Mouse (Mus musculus): ENCODE measurements around the gene Rnf167. TPM values are rescaled to one million over a fixed set of nuclear protein-coding genes. Genes with fewer than 3 reads are reported as not detected.
A peak's percentile ranks its signal among the peaks of the same experiment; 100 is the strongest.

Rnf167 gene
- polyA plus RNA-seq, 1 experiment from 2014 or later: 122 TPM

DNA sequence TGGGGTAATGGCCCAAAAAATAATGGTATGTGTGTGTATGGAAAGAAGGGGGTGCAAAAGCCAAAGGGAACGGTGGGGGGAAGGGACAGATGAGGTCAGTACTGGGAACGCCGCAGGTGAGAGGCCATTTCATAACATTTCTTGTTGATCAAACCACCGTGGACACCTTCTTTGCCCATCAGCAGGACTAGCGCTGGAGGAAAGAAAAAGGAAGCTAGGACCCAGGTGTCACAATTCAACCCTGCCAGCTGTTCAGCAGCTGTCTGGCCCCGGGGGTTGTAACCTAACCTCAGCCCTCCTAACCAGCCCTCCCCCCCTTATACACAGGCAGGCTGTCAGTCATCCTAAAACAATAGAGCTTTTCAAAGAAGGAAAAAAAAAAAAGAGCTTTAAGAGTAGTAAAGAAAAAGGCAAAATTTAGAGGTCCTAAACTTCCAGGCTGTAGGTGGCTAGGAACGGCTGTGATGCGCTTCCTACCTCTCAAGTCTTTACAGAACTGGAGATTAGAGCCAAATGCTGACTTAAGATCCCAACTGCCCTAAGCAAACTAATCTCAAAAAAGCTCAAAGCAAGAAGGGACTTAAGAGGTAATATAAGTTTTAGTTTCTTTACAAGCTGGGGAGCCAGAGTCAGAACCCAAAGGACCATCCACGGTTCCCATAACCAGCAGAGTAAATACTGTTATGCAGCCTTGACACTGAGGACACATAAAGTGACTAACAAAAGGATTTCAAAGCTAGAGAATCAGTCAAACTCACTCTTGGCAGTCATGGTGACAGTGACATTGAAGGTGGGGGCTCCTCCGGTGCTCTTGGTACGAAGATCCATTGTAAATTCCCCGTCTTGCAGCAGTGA lies 5.2 kb downstream of the Rnf167 start:
- peak overlapping the region; percentile 99 for H3K9ac ChIP-seq
- no peaks in the 10 kb centered on the region for H3K27me3 ChIP-seq
- H3K9me3 ChIP-seq (replicated peaks): no peaks in the 10 kb centered on the region
- peaks cover 51% of the 10 kb centered on the region for H3K36me3 ChIP-seq
- 47% methylated on average over 12 of the region's 12 CpGs for WGBS
- peak overlapping the region; percentile 100 for H3K4me3 ChIP-seq (replicated peaks)
- H3K4me1 ChIP-seq: peaks cover 73% of the 10 kb centered on the region
- peak overlapping the region; percentile 99 for H3K27ac ChIP-seq
- ATAC-seq (replicated peaks; ENCODE audit: low FRiP score): no peak
- peak overlapping the region; percentile 95 for H3K4me2 ChIP-seq

- no peaks in the 10 kb centered on the region for H3K27me3 ChIP-seq
- H3K4me3 ChIP-seq (replicated peaks): peak overlapping the region; percentile 100
- peaks cover 51% of the 10 kb centered on the region for H3K36me3 ChIP-seq
- H3K9ac ChIP-seq: peak overlapping the region; percentile 99
- peak overlapping the region; percentile 95 for H3K4me2 ChIP-seq
- no peaks in the 10 kb centered on the region for H3K9me3 ChIP-seq (replicated peaks)
- peak overlapping the region; percentile 99 for H3K27ac ChIP-seq
- no peak for ATAC-seq (replicated peaks; ENCODE audit: low FRiP score)
- WGBS: 33% methylated on average over 6 of the region's 6 CpGs
- H3K4me1 ChIP-seq: peaks cover 76% of the 10 kb centered on the region
Measured at GRCm38 (mm10) chr11:70652884-70653344, 5.9 kb downstream of the Rnf167 start.

DNA sequence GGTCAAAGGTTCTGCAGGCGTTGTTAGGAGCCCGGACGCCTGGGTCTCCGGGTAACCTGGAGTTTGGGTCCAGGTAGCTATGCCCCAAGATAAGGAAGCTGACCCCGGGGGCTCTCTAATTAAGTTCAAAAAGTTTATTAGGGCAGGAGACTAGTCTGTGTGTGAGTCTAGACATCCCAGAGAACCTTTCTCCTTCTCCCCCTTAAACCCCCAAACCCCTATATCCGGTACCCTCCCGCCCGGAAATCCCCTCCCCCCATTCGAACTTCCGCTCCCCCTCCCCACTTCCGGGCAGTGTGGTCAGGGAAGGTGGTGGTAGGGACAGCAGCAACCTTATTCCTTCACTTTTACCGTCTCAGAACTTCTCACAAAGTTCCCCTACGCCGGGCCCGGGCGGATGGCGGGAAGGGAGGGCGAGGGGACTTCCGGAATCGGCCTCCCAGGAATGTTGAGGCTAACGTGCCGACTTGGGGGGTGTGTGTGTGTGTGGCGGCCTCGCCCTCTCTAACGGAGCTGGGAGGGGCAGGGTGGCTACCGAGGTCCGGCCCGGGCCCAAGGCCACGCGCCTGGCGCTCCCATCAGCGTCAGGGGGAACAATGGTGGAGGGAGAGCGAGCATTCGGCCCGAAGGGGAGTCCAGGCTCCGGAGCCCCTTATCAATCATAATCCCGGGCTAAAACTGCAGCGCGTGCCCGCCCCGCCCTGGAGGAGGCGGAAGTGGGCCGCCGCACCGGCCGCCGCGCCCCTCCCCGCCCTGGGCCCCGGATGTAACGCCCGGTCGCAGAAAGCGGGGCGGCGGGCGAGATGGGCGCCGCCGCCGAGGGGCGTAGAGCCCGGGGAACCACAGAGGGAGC lies 6.5 kb downstream of the Rnf167 start:
- ATAC-seq (replicated peaks; ENCODE audit: low FRiP score): peak; percentile 54
- Histone ChIP-seq H3K9ac (peak overlapping the region; percentile 99), H3K36me3 (peaks cover 46% of the 10 kb centered on the region), H3K4me3 (replicated peaks) (peak overlapping the region; percentile 100), H3K27ac (peak overlapping the region; percentile 99), H3K4me1 (peaks cover 76% of the 10 kb centered on the region), H3K27me3 (no peaks in the 10 kb centered on the region), H3K4me2 (peak overlapping the region; percentile 95), H3K9me3 (replicated peaks) (no peaks in the 10 kb centered on the region)
- WGBS: under 1% methylated on average over 63 of the region's 63 CpGs

GRCm38 (mm10) chr11:70654198-70654922 lies 7.3 kb downstream of the Rnf167 start, which contains the start of gene Pfn1:
Gene Pfn1 (minus strand): TSS chr11:70654644.
- H3K36me3 ChIP-seq: peaks cover 41% of the 10 kb centered on the region
- peak within 1 kb of the TSS; percentile 99 for H3K27ac ChIP-seq
- peak within 1 kb of the TSS; percentile 100 for H3K4me3 ChIP-seq (replicated peaks)
- peak within 1 kb of the TSS; percentile 95 for H3K4me2 ChIP-seq
- ATAC-seq (replicated peaks; ENCODE audit: low FRiP score): peak; percentile 36
- H3K4me1 ChIP-seq: peaks cover 72% of the 10 kb centered on the region
- H3K9me3 ChIP-seq (replicated peaks): no peaks in the 10 kb centered on the region
- H3K9ac ChIP-seq: peak within 1 kb of the TSS; percentile 99
- under 1% methylated on average over 61 of the region's 61 CpGs for WGBS
- H3K27me3 ChIP-seq: no peaks in the 10 kb centered on the region

- ATAC-seq (replicated peaks; ENCODE audit: low FRiP score): peak; percentile 54; the same call in 1 of the 2 replicates
- peak overlapping the region; percentile 99 for H3K9ac ChIP-seq
- H3K4me3 ChIP-seq (replicated peaks): peak overlapping the region; percentile 100
- H3K27me3 ChIP-seq: no peaks in the 10 kb centered on the region
- no peaks in the 10 kb centered on the region for H3K9me3 ChIP-seq (replicated peaks)
- H3K36me3 ChIP-seq: peaks cover 37% of the 10 kb centered on the region
- peaks cover 66% of the 10 kb centered on the region for H3K4me1 ChIP-seq
- peak overlapping the region; percentile 99 for H3K27ac ChIP-seq
- WGBS: under 1% methylated on average over 48 of the region's 48 CpGs
- peak overlapping the region; percentile 95 for H3K4me2 ChIP-seq
Measured at GRCm38 (mm10) chr11:70654923-70655570, 8.0 kb downstream of the Rnf167 start.

DNA sequence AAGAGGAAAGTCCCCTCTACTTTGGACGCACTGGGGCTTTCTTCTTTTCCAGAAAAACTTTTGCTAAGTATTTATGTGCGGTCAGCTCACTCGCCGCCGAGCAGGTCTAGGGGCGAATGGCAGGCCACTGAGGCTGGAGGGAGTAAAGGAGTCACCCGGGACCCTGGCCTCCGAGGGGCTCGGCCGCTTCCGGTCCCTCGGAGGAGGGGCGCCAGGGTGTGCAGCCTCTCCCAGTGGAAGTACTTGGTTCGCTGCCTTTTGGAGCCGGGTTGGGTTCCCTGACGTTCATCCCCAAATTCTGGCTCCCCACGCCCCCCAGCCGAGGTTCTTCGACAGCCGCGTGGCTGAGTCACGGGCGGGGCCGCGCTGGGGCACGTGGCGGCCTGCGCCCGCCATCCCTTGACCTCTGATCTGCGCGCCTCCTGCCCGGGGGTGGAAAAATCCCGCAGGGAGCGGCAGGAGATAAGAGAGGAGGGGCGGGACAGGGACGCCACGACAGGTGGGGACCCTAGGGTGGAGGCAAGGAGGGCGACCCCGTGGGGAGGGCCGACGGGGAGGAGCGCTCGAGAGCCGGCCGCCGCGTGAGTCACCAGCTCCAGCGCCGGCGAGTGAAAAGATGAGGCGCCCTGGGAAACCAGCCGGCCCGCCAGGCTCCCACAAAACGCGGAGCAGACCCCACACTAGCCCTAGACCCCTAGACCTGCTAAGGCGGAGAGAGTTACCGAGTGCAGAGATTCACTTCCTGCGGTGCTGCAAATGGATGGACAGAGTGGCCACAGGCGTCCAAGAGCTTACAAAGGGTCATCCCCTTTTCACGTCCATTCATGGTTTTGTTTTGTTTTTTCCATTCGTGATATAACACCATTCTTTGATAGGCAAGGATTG lies 8.8 kb downstream of the Rnf167 start:
- peak; percentile 30 for ATAC-seq (replicated peaks; ENCODE audit: low FRiP score)
- Histone ChIP-seq H3K4me2 (peak overlapping the region; percentile 95), H3K4me1 (peaks cover 59% of the 10 kb centered on the region), H3K9ac (peak overlapping the region; percentile 99), H3K27ac (peak overlapping the region; percentile 99), H3K4me3 (replicated peaks) (peak overlapping the region; percentile 100), H3K27me3 (no peaks in the 10 kb centered on the region), H3K9me3 (replicated peaks) (no peaks in the 10 kb centered on the region), H3K36me3 (peaks cover 37% of the 10 kb centered on the region)
- WGBS: under 1% methylated on average over 61 of the region's 61 CpGs

GRCm38 (mm10) chr11:70656456-70656927 lies 9.5 kb downstream of the Rnf167 start:
- 11% methylated on average over 16 of the region's 16 CpGs for WGBS
- H3K27ac ChIP-seq: peak overlapping the region; percentile 99
- ATAC-seq (replicated peaks; ENCODE audit: low FRiP score): no peak

DNA sequence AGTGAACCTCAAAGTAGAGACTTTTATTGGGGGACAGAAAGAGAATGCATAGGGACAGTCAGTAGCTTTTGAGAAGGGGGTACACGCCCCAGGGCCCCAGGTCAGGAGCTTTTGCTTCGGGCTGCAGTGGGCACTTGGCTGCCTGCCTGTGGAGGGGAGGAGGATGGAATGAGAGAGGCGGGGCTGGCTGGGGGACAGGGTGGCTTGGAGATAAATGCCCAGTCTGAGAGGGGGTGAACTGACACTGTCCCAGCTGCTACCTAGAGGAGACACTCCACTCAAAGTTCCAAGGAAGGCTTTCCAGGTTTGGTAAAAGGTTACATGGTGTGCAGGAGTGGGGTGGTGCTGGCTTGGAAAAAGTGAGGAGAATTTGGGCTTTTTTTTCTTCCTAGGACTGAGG lies 9.9 kb downstream of the Rnf167 start, which contains the start of gene Eno3:
TSS of gene Eno3 (plus strand) at position 239 of the 400 bp plus-strand sequence.
- H3K27me3 ChIP-seq: no peaks in the 10 kb centered on the region
- peak within 1 kb of the TSS; percentile 95 for H3K4me2 ChIP-seq
- no peak for ATAC-seq (replicated peaks; ENCODE audit: low FRiP score)
- no peaks in the 10 kb centered on the region for H3K9me3 ChIP-seq (replicated peaks)
- H3K4me1 ChIP-seq: peaks cover 49% of the 10 kb centered on the region
- 14% methylated on average over 3 of the region's 3 CpGs for WGBS
- peak within 1 kb of the TSS; percentile 99 for H3K9ac ChIP-seq
- peaks cover 35% of the 10 kb centered on the region for H3K36me3 ChIP-seq
- peak within 1 kb of the TSS; percentile 99 for H3K27ac ChIP-seq
- peak within 1 kb of the TSS; percentile 100 for H3K4me3 ChIP-seq (replicated peaks)

More at GRCm38 (mm10) chr11:70656456-70656927, 9.5 kb downstream of the Rnf167 start:
- Histone ChIP-seq H3K4me2 (peak overlapping the region; percentile 95), H3K27me3 (no peaks in the 10 kb centered on the region), H3K4me3 (replicated peaks) (peak overlapping the region; percentile 100), H3K4me1 (peaks cover 53% of the 10 kb centered on the region), H3K36me3 (peaks cover 36% of the 10 kb centered on the region), H3K9ac (peak overlapping the region; percentile 99), H3K9me3 (replicated peaks) (no peaks in the 10 kb centered on the region)

DNA sequence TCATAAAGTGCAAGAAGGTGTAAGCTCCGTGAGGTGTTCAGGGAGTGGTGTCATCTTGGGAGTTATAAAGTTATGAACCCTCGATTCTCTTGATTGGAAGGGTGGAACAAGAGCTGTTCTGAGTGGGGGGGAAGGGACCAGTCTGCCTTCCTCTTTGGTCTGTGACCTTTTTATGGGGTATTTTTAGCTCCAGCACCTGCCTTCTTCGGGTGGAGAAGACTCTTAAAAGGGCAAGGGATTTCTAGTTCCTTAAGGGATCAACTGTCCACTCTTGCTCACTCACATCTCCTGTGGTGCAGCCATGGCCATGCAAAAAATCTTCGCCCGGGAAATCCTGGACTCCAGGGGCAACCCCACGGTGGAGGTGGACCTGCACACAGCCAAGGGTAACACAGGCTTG lies 10.5 kb downstream of the Rnf167 start:
- 30% methylated on average over 6 of the region's 6 CpGs for WGBS
- Histone ChIP-seq H3K4me1 (peaks cover 43% of the 10 kb centered on the region), H3K9me3 (replicated peaks) (no peaks in the 10 kb centered on the region), H3K36me3 (peaks cover 35% of the 10 kb centered on the region), H3K4me2 (peak overlapping the region; percentile 95), H3K27ac (peak overlapping the region; percentile 99; the same call in 1 of the 2 replicates), H3K9ac (0 out of 2 replicates have a peak overlapping the region, but pooled peaks have one; percentile 19), H3K27me3 (no peaks in the 10 kb centered on the region), H3K4me3 (replicated peaks) (no peak overlapping the region)
- ATAC-seq (replicated peaks; ENCODE audit: low FRiP score): no peak

DNA sequence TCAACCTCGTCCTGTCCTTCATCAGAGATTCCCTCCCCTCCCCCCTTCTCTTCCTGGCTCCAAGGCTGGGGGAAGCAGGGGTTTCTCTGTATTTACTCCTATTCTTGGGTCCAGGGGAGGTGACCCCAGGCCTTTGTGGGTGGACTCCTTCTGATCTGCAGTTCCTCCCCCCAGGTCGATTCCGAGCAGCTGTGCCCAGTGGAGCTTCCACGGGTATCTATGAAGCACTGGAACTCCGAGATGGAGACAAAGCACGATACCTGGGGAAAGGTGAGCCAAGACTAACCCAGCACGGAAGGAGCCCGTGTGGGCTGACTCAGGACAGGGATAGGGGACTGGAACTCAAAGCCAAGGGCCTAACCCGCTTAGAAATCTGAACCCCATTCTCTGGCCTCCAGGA lies 11.0 kb downstream of the Rnf167 start:
- no peak overlapping the region for H3K9ac ChIP-seq
- WGBS: 40% methylated on average over 9 of the region's 9 CpGs
- no peaks in the 10 kb centered on the region for H3K9me3 ChIP-seq (replicated peaks)
- peaks cover 39% of the 10 kb centered on the region for H3K4me1 ChIP-seq
- H3K4me2 ChIP-seq: peak overlapping the region; percentile 95
- no peak overlapping the region for H3K4me3 ChIP-seq (replicated peaks)
- peaks cover 35% of the 10 kb centered on the region for H3K36me3 ChIP-seq
- H3K27ac ChIP-seq: no peak overlapping the region
- no peaks in the 10 kb centered on the region for H3K27me3 ChIP-seq
- ATAC-seq (replicated peaks; ENCODE audit: low FRiP score): no peak
